In the genomic region with DNA sequence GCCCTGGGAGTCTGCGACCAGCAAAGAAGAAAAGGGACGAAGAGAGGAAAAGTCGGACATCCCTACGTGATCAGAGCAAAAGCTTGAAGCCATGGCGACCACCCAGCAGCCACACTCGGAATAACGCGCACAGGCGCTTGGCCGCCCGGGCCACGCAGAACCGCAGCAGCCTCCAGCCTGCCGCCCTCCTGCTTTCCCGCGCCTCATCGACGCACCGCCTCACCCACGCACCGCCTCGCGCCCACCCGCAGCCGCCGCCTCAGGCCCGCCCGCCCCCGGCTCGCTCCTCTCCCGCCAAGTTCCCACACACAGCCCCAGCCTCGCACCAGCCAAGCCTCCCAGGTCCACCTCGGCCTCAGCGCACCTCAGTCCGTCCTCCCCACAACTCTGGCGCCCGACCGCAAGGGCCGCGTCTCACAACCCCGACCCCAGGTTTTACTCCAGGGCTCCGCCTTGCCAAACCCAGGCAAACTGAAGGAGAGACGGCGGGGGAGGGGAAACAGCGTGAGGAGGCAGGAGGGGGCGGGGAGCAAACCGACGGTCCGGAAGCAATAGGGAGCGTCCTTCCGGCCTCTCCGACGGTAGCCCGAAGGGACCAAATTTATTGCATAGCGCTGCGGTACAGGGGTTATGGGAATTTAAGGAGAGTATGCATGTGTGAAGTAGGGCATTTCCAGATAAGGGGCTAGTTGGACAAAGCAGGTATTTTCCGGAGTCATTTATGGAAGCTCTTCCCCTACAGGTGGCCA, we compare ENCODE assay signal across 8 mouse cellular contexts. TPM values are rescaled to one million over a fixed set of nuclear protein-coding genes. Genes with fewer than 3 reads are reported as not detected.
DNase-seq lines count a peak whose midpoint lies in the region; ATAC-seq and TF ChIP-seq lines count a peak whose summit lies in the region.
"Not testable (repeated sequence)": the region's sequence is repeated elsewhere in the genome, so short reads cannot be mapped to it uniquely, and the experiment has no call there.

A gene (minus strand): TSS at position 502 of the 749 bp plus-strand sequence.

- not testable (repeated sequence) for H3K9ac ChIP-seq in lung, postnatal 0 days (replicated peaks; ENCODE audit: low read depth)

- peak; percentile 97 for DNase-seq in MN1 (ENCODE audit: low spot score)
- DNase-seq in cerebellum, adult 9-10 months, result peak; percentile 91
- DNase-seq in hindbrain, embryonic 10.5 days (ENCODE audit: low spot score), result peak; percentile 97
- DNase-seq in layer of hippocampus, adult 9-11 months, result peak; percentile 92
- peak; percentile 97 for DNase-seq in lung, postnatal 0 days (ENCODE audit: low spot score)
- peak; percentile 91 for DNase-seq in ovary, postnatal 14 days (ENCODE audit: low spot score)
- DNase-seq in thymus, postnatal 14 days, result peak; percentile 97

- peak; percentile 78 for ATAC-seq in frontal cortex, adult (ENCODE audit: low TSS enrichment)
- peak; percentile 98 for ATAC-seq in lung, postnatal 0 days

- peak within 1 kb of the TSS; percentile 84 for H3K27ac ChIP-seq in hindbrain, embryonic 10.5 days
- H3K27ac ChIP-seq in lung, postnatal 0 days (ENCODE audit: low read length), result not testable (repeated sequence)

- peak; percentile 57; the same call in 1 of the 2 replicates for TF ChIP-seq EP300 in lung, postnatal 0 days (IDR thresholded peaks at IDR 0.05)

- H3K4me1 ChIP-seq in hindbrain, embryonic 10.5 days (replicated peaks); lung, postnatal 0 days (ENCODE audit: insufficient read depth, low read depth, low read length): not testable (repeated sequence)

- not testable (repeated sequence) for H3K9me3 ChIP-seq in hindbrain, embryonic 10.5 days; lung, postnatal 0 days (ENCODE audit: low read length)

- peak within 1 kb of the TSS; percentile 52 for H3K4me2 ChIP-seq in lung, postnatal 0 days (replicated peaks; ENCODE audit: low read depth, low read length)

- H3K4me3 ChIP-seq in hindbrain, embryonic 10.5 days, result peak within 1 kb of the TSS; percentile 64
- H3K4me3 ChIP-seq in lung, postnatal 0 days (ENCODE audit: low read depth, low read length), result peak within 1 kb of the TSS; percentile 47

- not testable (repeated sequence) for H3K27me3 ChIP-seq in hindbrain, embryonic 10.5 days (ENCODE audit: insufficient read depth, poor library complexity, severe bottlenecking); lung, postnatal 0 days (replicated peaks; ENCODE audit: insufficient read depth, low read length)

- under 1% methylated on average over 34 of the region's 57 CpGs for WGBS in hindbrain, embryonic 10.5 days
- WGBS in lung, postnatal 0 days, result under 1% methylated on average over 27 of the region's 57 CpGs

- TF ChIP-seq CTCF in lung, postnatal 0 days (IDR thresholded peaks at IDR 0.05), result not testable (repeated sequence)

- H3K36me3 ChIP-seq in hindbrain, embryonic 10.5 days, result peaks cover 27% of the 10 kb centered on the region
- H3K36me3 ChIP-seq in lung, postnatal 0 days (ENCODE audit: insufficient read depth, low read length), result not testable (repeated sequence)

RNA-seq across cellular contexts. Expression of the gene that starts here (rescaled TPM):
- 51.7 and 54.4 TPM in 2 replicates for polyA plus RNA-seq in hindbrain, embryonic 10.5 days (2016; fragmentation: Nextera tagmentation; extraction: Ambion mirVana)
- polyA plus RNA-seq in lung, postnatal 0 days (2015; fragmentation: Nextera tagmentation; extraction: Ambion mirVana), result 11.5 and 13.2 TPM in 2 replicates
